In the genomic region with DNA sequence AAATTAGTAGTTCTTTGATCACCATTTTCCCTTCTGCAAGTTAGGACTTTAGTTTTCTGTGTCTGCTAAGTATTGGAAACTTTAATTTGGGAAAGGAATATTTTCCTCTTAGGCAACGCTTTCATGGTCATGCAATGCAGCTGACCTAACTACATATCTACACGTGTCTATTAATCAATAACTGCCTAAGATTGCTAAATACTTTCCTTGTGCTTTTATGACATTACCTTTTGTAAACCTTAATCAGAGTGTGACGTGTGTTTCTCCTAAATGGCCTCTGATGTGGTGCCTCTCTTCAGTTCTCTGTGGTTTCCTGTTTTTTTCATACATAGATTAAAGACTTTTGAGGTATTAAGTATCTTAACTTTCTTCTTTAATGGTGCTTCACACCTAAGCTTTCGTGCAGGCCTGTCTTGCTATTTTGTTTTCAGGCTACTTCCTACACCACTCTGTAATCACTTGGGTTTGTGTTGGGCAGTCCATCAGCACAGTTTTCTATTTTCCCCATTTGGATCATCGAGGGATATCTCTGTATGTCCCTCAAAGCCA, we compare ENCODE assay signal across 19 mouse cellular contexts.
DNase-seq lines count a peak whose midpoint lies in the region; ATAC-seq and TF ChIP-seq lines count a peak whose summit lies in the region.
"Had no signal": no experiment of that assay in that cellular context is flagged by ENCODE, and none has a peak within 500 bp of the region (broad histone marks: within the 10 kb centered on the region; RNA-seq: fewer than 3 reads in every experiment).

No protein-coding gene starts in this region.

- 55% methylated on average over 5 of the region's 5 CpGs for WGBS in liver, postnatal 0 days (ENCODE audit: insufficient replicate concordance)
- WGBS in liver, embryonic 11.5 days: 84% methylated on average over 5 of the region's 5 CpGs

- no peak overlapping the region for H3K9ac ChIP-seq in liver, postnatal 0 days (replicated peaks)
- H3K9ac ChIP-seq in liver, embryonic 11.5 days (ENCODE audit: low read depth, low read length): no peak overlapping the region
- no peak overlapping the region for H3K9ac ChIP-seq in MEL (ENCODE audit: control insufficient read depth, low read depth, low read length, poor library complexity, severe bottlenecking)
- H3K9ac ChIP-seq: forebrain, embryonic 12.5 days; hindbrain, embryonic 14.5 days; liver, embryonic 15.5 days; neural tube, embryonic 15.5 days had no signal

- no peak for TF ChIP-seq CTCF in liver, postnatal 0 days (IDR thresholded peaks at IDR 0.05; ENCODE audit: low read depth)
- no peak for TF ChIP-seq CTCF in MEL (IDR thresholded peaks at IDR 0.05 in 2 of 3, conservative IDR thresholded peaks at IDR 0.05 in 1 of 3; ENCODE audit: control insufficient read depth in 1 of 3, insufficient read depth in 1 of 3, low read depth in 2 of 3, low read length in 3 of 3, poor library complexity in 1 of 3, severe bottlenecking in 1 of 3)

- 0 out of 2 replicates have a peak, but pooled peaks cover 7% of the 10 kb centered on the region for H3K36me3 ChIP-seq in liver, postnatal 0 days (replicated peaks; ENCODE audit: insufficient read depth, low read length)
- no peaks in the 10 kb centered on the region for H3K36me3 ChIP-seq in liver, embryonic 11.5 days (ENCODE audit: control insufficient read depth, insufficient read depth, low read length)
- H3K36me3 ChIP-seq in MEL (ENCODE audit: control insufficient read depth in 1 of 2, insufficient read depth in 2 of 2, low read length in 2 of 2): no peaks in the 10 kb centered on the region; a peak in 2 of 4 replicates
- H3K36me3 ChIP-seq: liver, embryonic 15.5 days; neural tube, embryonic 15.5 days had no signal

- no peaks in the 10 kb centered on the region for H3K9me3 ChIP-seq in liver, postnatal 0 days (ENCODE audit: low read length)
- H3K9me3 ChIP-seq in liver, embryonic 11.5 days (ENCODE audit: control insufficient read depth, low read length): no peaks in the 10 kb centered on the region
- H3K9me3 ChIP-seq in MEL (replicated peaks; ENCODE audit: insufficient read depth, low read length): no peaks in the 10 kb centered on the region
- H3K9me3 ChIP-seq: forebrain, embryonic 12.5 days; liver, embryonic 15.5 days; neural tube, embryonic 15.5 days had no signal

- H3K4me3 ChIP-seq in liver, postnatal 0 days (ENCODE audit: low read depth, low read length): no peak overlapping the region
- no peak overlapping the region for H3K4me3 ChIP-seq in liver, embryonic 11.5 days (ENCODE audit: low read depth, low read length)
- no peak overlapping the region for H3K4me3 ChIP-seq in MEL (ENCODE audit: control insufficient read depth in 1 of 2, insufficient read depth in 1 of 2, low read depth in 2 of 2, low read length in 2 of 2)
- H3K4me3 ChIP-seq: forebrain, embryonic 12.5 days; gastrocnemius, adult 2 months; liver, embryonic 15.5 days; neural tube, embryonic 15.5 days had no signal

- no peak for TF ChIP-seq POLR2A in MEL (IDR thresholded peaks at IDR 0.05; ENCODE audit: control insufficient read depth in 1 of 2, insufficient read depth in 1 of 2, low read depth in 1 of 2, low read length in 2 of 2, poor library complexity in 1 of 2)

- H3K79me2 ChIP-seq in MEL (ENCODE audit: control insufficient read depth, insufficient read depth, low read length, poor library complexity): no peaks in the 10 kb centered on the region

- ATAC-seq in liver, postnatal 0 days: peak; percentile 80
- no peak for ATAC-seq in liver, embryonic 11.5 days (replicated peaks; ENCODE audit: low FRiP score)
- ATAC-seq in inflammation-experienced regulatory T-cells, adult 6 months: peak; percentile 96

- H3K4me1 ChIP-seq in liver, postnatal 0 days (ENCODE audit: insufficient read depth): peaks cover 11% of the 10 kb centered on the region
- H3K4me1 ChIP-seq in liver, embryonic 11.5 days (replicated peaks; ENCODE audit: control insufficient read depth, insufficient read depth, low read length): no peaks in the 10 kb centered on the region
- H3K4me1 ChIP-seq in MEL (ENCODE audit: control insufficient read depth in 1 of 2, insufficient read depth in 2 of 2, low read length in 2 of 2): peaks cover 0 to 3% of the 10 kb centered on the region in 2 experiments; a peak in 1 of 4 replicates
- H3K4me1 ChIP-seq: forebrain, embryonic 12.5 days; liver, embryonic 15.5 days had no signal

- TF ChIP-seq RAD21 in MEL (IDR thresholded peaks at IDR 0.05; ENCODE audit: low read depth, low read length): no peak

- peak overlapping the region; percentile 39; the same call in 1 of the 2 replicates for H3K27ac ChIP-seq in liver, postnatal 0 days (ENCODE audit: low read depth)
- no peak overlapping the region for H3K27ac ChIP-seq in liver, embryonic 11.5 days (ENCODE audit: low read depth, low read length)
- H3K27ac ChIP-seq in MEL (ENCODE audit: control insufficient read depth, low read depth, low read length): no peak overlapping the region
- H3K27ac ChIP-seq: forebrain, embryonic 12.5 days; gastrocnemius, adult 2 months; hindbrain, embryonic 14.5 days; liver, embryonic 15.5 days; neural tube, embryonic 15.5 days had no signal

- no peak for DNase-seq in liver, postnatal 0 days
- no peak for DNase-seq in liver, embryonic 11.5 days (ENCODE audit: low spot score)
- DNase-seq in MEL (ENCODE audit: low read depth, low spot score): peak; percentile 13
- peak; percentile 86 for DNase-seq in naive thymus-derived CD4-positive, alpha-beta T cell, adult 2 months (ENCODE audit: low read depth)
- no peak for DNase-seq in frontal cortex, postnatal 10 days (ENCODE audit: low spot score in 2 of 2)
- no peak for DNase-seq in frontal cortex, adult 2 months (ENCODE audit: extremely low spot score in 1 of 2, low spot score in 1 of 2)
- no peak for DNase-seq in cerebellum, adult 8-10 months
- DNase-seq: cerebellum, postnatal 14 days; gastrocnemius, adult 2 months; kidney, adult 2 months; kidney, postnatal 14 days; spleen, adult 18-20 months; thymus, postnatal 14 days had no signal

- peak; percentile 63 for TF ChIP-seq EP300 in liver, postnatal 0 days (IDR thresholded peaks at IDR 0.05; ENCODE audit: low read depth)
- no peak for TF ChIP-seq EP300 in MEL (IDR thresholded peaks at IDR 0.05; ENCODE audit: low read depth in 1 of 2, low read length in 2 of 2)

- H3K27me3 ChIP-seq in liver, postnatal 0 days (ENCODE audit: insufficient read depth, low read length): no peaks in the 10 kb centered on the region
- no peaks in the 10 kb centered on the region for H3K27me3 ChIP-seq in liver, embryonic 11.5 days (replicated peaks; ENCODE audit: control insufficient read depth, insufficient read depth, low read length)
- no peaks in the 10 kb centered on the region for H3K27me3 ChIP-seq in MEL (ENCODE audit: control insufficient read depth in 1 of 2, insufficient read depth in 2 of 2, low read length in 2 of 2)
- H3K27me3 ChIP-seq: forebrain, embryonic 12.5 days; liver, embryonic 15.5 days; neural tube, embryonic 15.5 days had no signal

- no peak overlapping the region for H3K4me2 ChIP-seq in liver, postnatal 0 days (ENCODE audit: low read depth, low read length)
- H3K4me2 ChIP-seq in liver, embryonic 11.5 days: no peak overlapping the region
- H3K4me2 ChIP-seq: forebrain, embryonic 12.5 days; hindbrain, embryonic 14.5 days; liver, embryonic 15.5 days; midbrain, embryonic 11.5 days; neural tube, embryonic 15.5 days had no signal

TF ChIP-seq in MEL, 35 proteins besides CTCF, POLR2A, EP300 and RAD21:
- TF ChIP-seq MAX (IDR thresholded peaks at IDR 0.05; ENCODE audit: low read length) (no peak), ZNF384 (IDR thresholded peaks at IDR 0.05; ENCODE audit: low read depth, low read length) (0 out of 2 replicates have a peak, but pooled peaks have one; percentile 18), POLR2AphosphoS5 (IDR thresholded peaks at IDR 0.05; ENCODE audit: borderline replicate concordance, low read depth, low read length) (no peak)

Comparison
In these comparisons a context has a peak if more than half of its experiments do, and no peak if none do; other contexts are left out.
1. DNase-seq: peak in MEL (single experiment) and naive thymus-derived CD4-positive, alpha-beta T cell, adult 2 months (single experiment); none in liver, postnatal 0 days (single experiment), liver, embryonic 11.5 days (single experiment), frontal cortex, postnatal 10 days (0 of 2), frontal cortex, adult 2 months (0 of 2) and cerebellum, adult 8-10 months (single experiment).